ENCODE assay signal across 34 mouse cellular contexts in the genomic region with DNA sequence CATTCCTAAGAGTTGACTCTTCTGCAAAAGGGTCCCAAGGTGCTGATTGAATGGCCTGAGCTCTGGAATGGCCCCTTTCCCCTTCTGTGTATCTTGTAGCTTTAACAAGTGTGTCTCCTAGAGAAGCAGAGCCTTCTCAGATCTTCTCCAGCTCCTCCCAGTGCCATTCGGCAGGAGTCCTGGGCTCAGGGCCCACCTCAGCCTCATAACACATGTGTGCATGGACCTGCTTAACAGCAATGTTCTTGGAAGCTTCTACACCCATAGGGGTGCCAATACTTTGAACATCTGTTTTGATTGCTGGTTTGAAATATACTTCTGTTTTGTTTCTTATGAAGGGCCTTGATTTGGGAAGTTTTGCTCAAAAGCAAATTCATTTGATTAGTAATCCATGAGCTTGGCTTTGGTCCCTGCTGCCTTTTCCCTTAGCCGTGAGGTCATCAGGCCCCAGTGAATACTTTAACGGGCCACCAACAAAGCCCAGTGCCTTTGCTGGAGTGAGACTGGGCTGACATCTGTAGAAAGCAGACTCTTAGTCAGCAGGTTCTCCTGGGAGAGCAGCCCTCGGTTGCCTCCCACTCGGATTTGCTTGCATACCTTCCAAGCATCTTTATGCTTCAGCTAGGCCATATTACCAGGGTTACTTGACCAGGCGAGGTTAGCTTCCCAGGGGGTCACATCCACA.
DNase-seq lines count a peak whose midpoint lies in the region; ATAC-seq lines count a peak whose summit lies in the region.
"Had no signal": no experiment of that assay in that cellular context is flagged by ENCODE, and none has a peak within 500 bp of the region (broad histone marks: within the 10 kb centered on the region; RNA-seq: fewer than 3 reads in every experiment).

No protein-coding gene starts in this region.

- H3K9me3 ChIP-seq in embryonic facial prominence, embryonic 14.5 days (ENCODE audit: control insufficient read depth, low read length) = no peaks in the 10 kb centered on the region
- H3K9me3 ChIP-seq: forebrain, embryonic 13.5 days; heart, embryonic 10.5 days; heart, embryonic 15.5 days; hindbrain, embryonic 12.5 days; limb, embryonic 15.5 days; liver, embryonic 13.5 days; midbrain, embryonic 12.5 days; neural tube, embryonic 12.5 days had no signal

- H3K4me2 ChIP-seq in embryonic facial prominence, embryonic 14.5 days (ENCODE audit: low read depth, low read length) = no peak overlapping the region
- H3K4me2 ChIP-seq: forebrain, embryonic 13.5 days; heart, embryonic 15.5 days; hindbrain, embryonic 12.5 days; limb, embryonic 15.5 days; liver, embryonic 13.5 days; midbrain, embryonic 12.5 days; neural tube, embryonic 12.5 days had no signal

- WGBS in embryonic facial prominence, embryonic 14.5 days = 61% methylated on average over 6 of the region's 6 CpGs

- H3K9ac ChIP-seq in embryonic facial prominence, embryonic 14.5 days (ENCODE audit: low read depth, low read length) = no peak overlapping the region
- H3K9ac ChIP-seq: forebrain, embryonic 13.5 days; heart, embryonic 15.5 days; hindbrain, embryonic 12.5 days; limb, embryonic 15.5 days; liver, embryonic 13.5 days; midbrain, embryonic 12.5 days; neural tube, embryonic 12.5 days had no signal

- peak overlapping the region; percentile 24; the same call in 1 of the 2 replicates for H3K27ac ChIP-seq in embryonic facial prominence, embryonic 14.5 days (replicated peaks; ENCODE audit: low read depth, low read length)
- H3K27ac ChIP-seq: forebrain, embryonic 13.5 days; heart, embryonic 15.5 days; hindbrain, embryonic 12.5 days; hindbrain, postnatal 0 days; limb, embryonic 15.5 days; liver, embryonic 13.5 days; midbrain, embryonic 12.5 days; neural tube, embryonic 12.5 days had no signal

- DNase-seq in gastrocnemius, adult 18-20 months (ENCODE audit: low spot score) = peak; percentile 33
- no peak for DNase-seq in gastrocnemius, adult 8-10 months (ENCODE audit: low spot score in 2 of 2)
- peak; percentile 67 for DNase-seq in embryonic facial prominence, embryonic 14.5 days (ENCODE audit: low spot score)
- peak; percentile 24 for DNase-seq in gastrocnemius, postnatal 10 days
- DNase-seq in cerebellum, adult 9-11 months = no peak
- no peak for DNase-seq in ovary, postnatal 36 days (ENCODE audit: low spot score)
- DNase-seq in layer of hippocampus, postnatal 10 days (ENCODE audit: low spot score in 2 of 2) = no peak
- DNase-seq: adrenal gland, postnatal 10 days; cerebellum, adult 11-12 months; cerebellum, postnatal 10 days; heart, adult 11 months; heart, postnatal 36 days; kidney, adult 8-10 months; kidney, postnatal 14 days; layer of hippocampus, adult 9-11 months; liver, embryonic 13.5 days; lung, adult 18-20 months; lung, postnatal 4 days; right cerebral cortex, postnatal 4 days; thymus, adult 2 months; thymus, postnatal 36 days had no signal

- ATAC-seq in embryonic facial prominence, embryonic 14.5 days (ENCODE audit: low read depth) = peak; percentile 66; the same call in 1 of the 2 replicates
- ATAC-seq: activated CD4-positive, CD25-positive, alpha-beta regulatory T cell, adult 4 months; forebrain, embryonic 13.5 days; hindbrain, postnatal 0 days; intestine, embryonic 16.5 days; lung, postnatal 0 days had no signal

- no peaks in the 10 kb centered on the region for H3K27me3 ChIP-seq in embryonic facial prominence, embryonic 14.5 days (replicated peaks; ENCODE audit: control insufficient read depth, insufficient read depth, low read length)
- H3K27me3 ChIP-seq: forebrain, embryonic 13.5 days; heart, embryonic 15.5 days; hindbrain, embryonic 12.5 days; limb, embryonic 15.5 days; liver, embryonic 13.5 days; midbrain, embryonic 12.5 days; neural tube, embryonic 12.5 days had no signal

- peaks cover 30% of the 10 kb centered on the region for H3K4me1 ChIP-seq in embryonic facial prominence, embryonic 14.5 days (ENCODE audit: control insufficient read depth, insufficient read depth, low read length)
- H3K4me1 ChIP-seq: heart, embryonic 10.5 days; heart, embryonic 15.5 days; liver, embryonic 13.5 days; megakaryocyte, embryonic 14.5 days had no signal

- H3K36me3 ChIP-seq in embryonic facial prominence, embryonic 14.5 days (ENCODE audit: control insufficient read depth, insufficient read depth, low read length) = peaks cover 23% of the 10 kb centered on the region
- H3K36me3 ChIP-seq: liver, embryonic 13.5 days; midbrain, embryonic 12.5 days had no signal

- no peak overlapping the region for H3K4me3 ChIP-seq in embryonic facial prominence, embryonic 14.5 days (ENCODE audit: low read depth, low read length)
- H3K4me3 ChIP-seq: forebrain, embryonic 13.5 days; heart, embryonic 10.5 days; heart, embryonic 15.5 days; hindbrain, embryonic 12.5 days; limb, embryonic 15.5 days; liver, embryonic 13.5 days; megakaryocyte, embryonic 14.5 days; midbrain, embryonic 12.5 days; myocyte; neural tube, embryonic 12.5 days had no signal

Comparison
In these comparisons a context has a peak if more than half of its experiments do, and no peak if none do; other contexts are left out.
1. DNase-seq: peak in gastrocnemius, adult 18-20 months (single experiment), embryonic facial prominence, embryonic 14.5 days (single experiment) and gastrocnemius, postnatal 10 days (single experiment); none in gastrocnemius, adult 8-10 months (0 of 2), cerebellum, adult 9-11 months (single experiment), ovary, postnatal 36 days (single experiment) and layer of hippocampus, postnatal 10 days (0 of 2).